Mouse (Mus musculus) liver, postnatal 0 days (tissue): ENCODE data around the gene 4933428G20Rik.

Experiments
- CTCF ChIP-seq: sonication (generic); IDR thresholded peaks from 2 replicates; pipeline ENCODE4 v1.5.1; 2016; ENCODE audit warnings: antibody characterized with exemption, low read depth
- EP300 ChIP-seq: IDR thresholded peaks from 2 replicates; pipeline ENCODE4 v1.6.1; 2016; ENCODE audit warnings: antibody characterized with exemption, low read depth, mild to moderate bottlenecking

GRCm38 (mm10) chr11:97442891-97443675 is 57.1 kb downstream of the 4933428G20Rik start:
- TF ChIP-seq CTCF = no peak
- TF ChIP-seq EP300 = peak; percentile 80
